Mouse (Mus musculus) hindbrain, embryonic 10.5 days (tissue): ENCODE results near the gene Nme7. TPM values are rescaled to one million over a fixed set of nuclear protein-coding genes. Genes with fewer than 3 reads are reported as not detected.

ENCODE experiments used
- DNase-seq: peaks from one replicate; pipeline ENCODE4 v3.0.0-alpha.2; 2017; ENCODE audit warnings: low spot score
- H3K27ac ChIP-seq: fragments of 300-500 bp; sonication (generic); 2 replicates; pipeline ENCODE4 v1.5.1; 2016; ENCODE audit warnings: mild to moderate bottlenecking, moderate library complexity
- H3K27me3 ChIP-seq: fragments of 300-500 bp; sonication (generic); 2 replicates; pipeline ENCODE4 v1.6.1; 2016; ENCODE audit warnings: mild to moderate bottlenecking; ENCODE audit not compliant: poor library complexity, insufficient read depth, severe bottlenecking
- H3K36me3 ChIP-seq: fragments of 300-500 bp; sonication (generic); 2 replicates; pipeline ENCODE4 v1.6.1; 2016; ENCODE audit warnings: mild to moderate bottlenecking, moderate library complexity
- H3K4me1 ChIP-seq: fragments of 300-500 bp; sonication (generic); replicated peaks from 2 replicates; pipeline ENCODE4 v1.6.1; 2016; ENCODE audit warnings: mild to moderate bottlenecking
- H3K4me3 ChIP-seq: fragments of 300-500 bp; sonication (generic); 2 replicates; pipeline ENCODE4 v1.5.1; 2016; ENCODE audit warnings: mild to moderate bottlenecking, moderate library complexity
- H3K9me3 ChIP-seq: fragments of 300-500 bp; sonication (generic); 2 replicates; pipeline ENCODE4 v1.6.1; 2016; ENCODE audit warnings: mild to moderate bottlenecking, moderate library complexity
- WGBS: fragments of 180-500 bp; shearing (Covaris S2); methylation state at CpG from one replicate; pipeline ENCODE4 v1.1.7; 2016; 5-methylcytosine and 5-hydroxymethylcytosine counted together
- polyA plus RNA-seq: library from polyadenylated mRNA; unstranded; fragments of >200 nt; fragmentation: Nextera tagmentation; extraction: Ambion mirVana; gene quantifications from 2 replicates; pipeline ENCODE4 v1.2.1, GENCODE M21; 2016

Gene Nme7
- polyA plus RNA-seq, 1 experiment from 2014 or later: 31.8 TPM

DNA sequence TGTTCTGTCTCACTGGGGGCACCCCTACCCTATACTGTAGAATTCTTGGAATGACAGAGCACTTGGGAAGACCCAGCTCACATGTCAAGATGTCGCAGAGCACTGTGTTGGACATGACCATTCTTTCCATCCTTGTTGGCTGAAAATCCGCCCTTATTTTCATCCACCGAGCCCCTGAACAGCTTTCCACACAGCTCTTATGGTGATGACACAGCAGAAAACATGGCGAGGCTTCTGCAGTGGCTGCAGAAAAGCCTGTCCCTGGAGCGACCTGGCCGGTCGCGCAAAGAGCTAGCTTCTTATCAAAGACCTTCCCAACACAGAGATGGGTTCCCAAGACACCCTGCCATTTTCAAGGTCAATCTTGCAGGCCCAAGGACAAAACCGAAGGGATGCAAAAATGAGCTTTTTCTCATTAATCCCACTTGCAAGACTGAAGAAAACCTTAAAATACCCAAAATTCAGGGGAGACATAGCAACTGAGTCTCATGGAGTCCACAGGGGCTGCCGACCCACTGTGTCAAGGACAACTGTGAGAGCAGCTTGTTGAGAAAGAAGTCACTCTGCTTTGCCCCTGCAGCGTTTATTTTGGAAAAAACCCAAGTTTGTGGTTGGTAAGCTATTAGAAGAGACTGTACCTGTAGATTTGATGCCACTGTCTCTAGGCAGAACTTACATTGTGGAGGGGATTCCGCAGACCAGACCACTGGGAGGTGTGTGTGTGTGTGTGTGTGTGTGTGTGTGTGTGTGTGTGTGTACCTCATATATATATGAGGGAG lies 155.4 kb downstream of the Nme7 start:
- Histone ChIP-seq H3K27me3 (peaks cover 46% of the 10 kb centered on the region), H3K36me3 (no peaks in the 10 kb centered on the region), H3K4me1 (peaks cover 50% of the 10 kb centered on the region), H3K27ac (peak overlapping the region; percentile 92; the same call in 1 of the 2 replicates), H3K4me3 (peak overlapping the region; percentile 74), H3K9me3 (no peaks in the 10 kb centered on the region)
- DNase-seq: no peak
- WGBS: 62% methylated on average over 12 of the region's 12 CpGs

DNA sequence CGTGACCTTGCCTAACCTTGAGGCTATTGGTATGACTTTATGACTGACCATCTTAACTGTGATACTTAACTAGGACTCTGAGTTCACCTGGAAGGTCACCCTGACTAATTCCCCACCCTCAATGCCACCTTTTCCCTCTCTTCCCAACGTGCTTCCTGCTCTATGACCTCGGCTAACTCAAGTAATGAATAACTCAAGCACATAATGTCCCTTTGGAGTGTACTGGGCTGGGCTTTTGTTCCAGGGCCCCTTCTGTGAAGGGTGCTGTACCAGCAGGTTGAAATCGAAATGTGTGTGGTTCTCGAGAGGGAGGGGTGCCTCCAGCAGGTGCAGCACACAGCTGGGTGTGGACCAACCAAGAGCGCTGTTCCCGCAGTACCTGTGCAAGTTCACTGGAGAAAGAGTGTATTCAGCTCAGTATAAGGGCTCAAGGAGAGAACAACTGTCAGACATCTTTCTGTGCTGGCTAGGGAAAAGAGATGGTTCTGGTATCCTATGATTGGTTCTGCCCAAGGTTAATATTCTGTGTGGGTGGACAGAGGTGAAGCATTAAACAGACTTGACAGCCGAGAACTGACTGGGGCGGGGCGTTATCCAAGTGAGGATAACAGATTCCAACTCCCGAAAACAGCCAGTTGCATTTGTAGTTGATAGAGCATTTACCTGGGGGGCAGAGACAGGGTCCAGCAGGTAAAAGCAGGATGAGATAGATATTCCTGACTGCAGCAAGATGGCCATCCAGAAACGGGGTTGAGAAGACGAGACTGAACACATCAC lies 157.2 kb downstream of the Nme7 start:
- no peak overlapping the region for H3K27ac ChIP-seq
- H3K36me3 ChIP-seq: no peaks in the 10 kb centered on the region
- H3K27me3 ChIP-seq: peaks cover 40% of the 10 kb centered on the region
- no peaks in the 10 kb centered on the region for H3K9me3 ChIP-seq
- DNase-seq: no peak
- 79% methylated on average over 13 of the region's 13 CpGs for WGBS
- H3K4me3 ChIP-seq: no peak overlapping the region
- H3K4me1 ChIP-seq: peaks cover 34% of the 10 kb centered on the region

DNA sequence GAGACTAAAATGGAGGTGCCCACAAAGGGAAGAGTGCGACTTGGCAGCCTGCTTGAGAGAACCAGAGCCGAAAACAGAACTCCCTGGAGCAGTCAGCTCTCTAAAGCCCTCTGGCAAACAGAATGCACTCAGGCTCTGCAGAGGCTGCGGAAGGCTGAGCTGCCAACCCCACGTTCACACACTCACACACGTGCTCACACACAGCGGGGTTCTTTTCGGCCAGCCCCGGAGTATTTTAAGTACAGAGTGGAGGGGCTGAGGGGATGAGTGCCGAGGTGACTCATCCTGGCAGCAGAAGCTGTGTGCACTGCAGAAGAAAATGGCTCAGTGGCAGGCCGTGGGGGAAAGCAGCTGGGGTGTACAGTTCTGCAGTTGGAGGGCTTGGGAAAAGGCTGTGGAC lies 157.8 kb downstream of the Nme7 start:
- H3K4me1 ChIP-seq: peaks cover 29% of the 10 kb centered on the region
- H3K4me3 ChIP-seq: no peak overlapping the region
- no peaks in the 10 kb centered on the region for H3K9me3 ChIP-seq
- peaks cover 34% of the 10 kb centered on the region for H3K27me3 ChIP-seq
- no peaks in the 10 kb centered on the region for H3K36me3 ChIP-seq
- no peak for DNase-seq
- no peak overlapping the region for H3K27ac ChIP-seq
- 39% methylated on average over 10 of the region's 10 CpGs for WGBS

DNA sequence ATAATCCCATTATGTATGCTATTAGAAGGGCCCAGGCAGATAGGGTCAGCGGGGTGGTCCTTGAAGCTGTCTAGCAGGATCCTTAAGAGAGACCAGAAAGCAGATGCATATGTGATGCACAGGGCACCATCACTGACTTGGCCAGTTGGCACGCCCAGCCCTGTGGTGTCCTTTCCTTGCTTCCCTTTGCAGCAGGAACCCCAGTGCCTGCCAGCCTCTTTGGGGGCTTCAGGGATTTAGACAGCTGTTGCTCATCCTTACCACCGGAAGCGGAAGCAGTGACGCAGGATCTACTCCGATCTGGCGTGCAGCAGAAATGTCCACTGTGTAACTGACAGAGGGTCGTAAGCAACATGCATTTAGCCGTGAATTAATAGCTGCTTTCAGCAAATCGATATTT lies 163.5 kb downstream of the Nme7 start:
- 91% methylated on average over 10 of the region's 10 CpGs for WGBS
- no peak for DNase-seq

GRCm38 (mm10) chr1:164468329-164468728 lies 164.4 kb downstream of the Nme7 start:
- 87% methylated on average over 8 of the region's 8 CpGs for WGBS
- no peak overlapping the region for H3K4me3 ChIP-seq

More for the DNA sequence above, 163.5 kb downstream of the Nme7 start:
- H3K36me3 ChIP-seq: no peaks in the 10 kb centered on the region
- H3K27ac ChIP-seq: no peak overlapping the region
- no peaks in the 10 kb centered on the region for H3K4me1 ChIP-seq
- H3K4me3 ChIP-seq: no peak overlapping the region
- no peaks in the 10 kb centered on the region; the same call in 1 of the 2 replicates for H3K27me3 ChIP-seq
- no peaks in the 10 kb centered on the region for H3K9me3 ChIP-seq

DNA sequence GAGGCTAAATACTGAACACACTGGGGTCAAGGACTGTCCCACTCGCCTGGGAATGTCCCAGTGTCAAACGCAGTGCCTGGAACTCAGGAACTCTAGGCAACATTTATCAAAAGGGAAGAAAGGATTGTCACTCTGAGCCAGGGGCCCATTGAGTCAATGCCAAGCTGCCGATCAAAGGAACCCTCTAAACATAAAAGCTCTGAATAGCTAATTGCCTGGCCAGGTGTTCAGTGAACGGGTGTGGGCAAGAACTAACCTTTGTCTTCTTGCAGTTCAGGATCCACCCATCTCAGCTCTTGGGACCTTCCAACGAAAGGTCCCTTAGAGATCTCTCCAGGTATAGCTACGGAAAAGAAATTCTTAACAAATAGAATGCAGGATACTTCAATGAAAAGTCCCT lies 167.1 kb downstream of the Nme7 start:
- no peak for DNase-seq

More at GRCm38 (mm10) chr1:164468329-164468728, 164.4 kb downstream of the Nme7 start:
- Histone ChIP-seq H3K9me3 (no peaks in the 10 kb centered on the region), H3K4me1 (no peaks in the 10 kb centered on the region), H3K27me3 (no peaks in the 10 kb centered on the region; the same call in 1 of the 2 replicates), H3K36me3 (no peaks in the 10 kb centered on the region), H3K27ac (no peak overlapping the region)
- no peak for DNase-seq

GRCm38 (mm10) chr1:164471632-164472031 lies 167.7 kb downstream of the Nme7 start:
- Histone ChIP-seq H3K27me3 (no peaks in the 10 kb centered on the region), H3K4me1 (no peaks in the 10 kb centered on the region), H3K36me3 (no peaks in the 10 kb centered on the region), H3K4me3 (no peak overlapping the region), H3K27ac (no peak overlapping the region), H3K9me3 (no peaks in the 10 kb centered on the region)
- WGBS: 94% methylated on average over 5 of the region's 5 CpGs
- DNase-seq: no peak

More for the DNA sequence above, 167.1 kb downstream of the Nme7 start:
- Histone ChIP-seq H3K4me1 (no peaks in the 10 kb centered on the region), H3K4me3 (no peak overlapping the region), H3K9me3 (no peaks in the 10 kb centered on the region), H3K27me3 (no peaks in the 10 kb centered on the region), H3K27ac (no peak overlapping the region), H3K36me3 (no peaks in the 10 kb centered on the region)
- 75% methylated on average over 6 of the region's 6 CpGs for WGBS

GRCm38 (mm10) chr1:164473398-164473797 lies 169.5 kb downstream of the Nme7 start:
- WGBS: 91% methylated on average over 7 of the region's 7 CpGs
- Histone ChIP-seq H3K36me3 (no peaks in the 10 kb centered on the region), H3K27ac (no peak overlapping the region), H3K4me3 (no peak overlapping the region), H3K4me1 (no peaks in the 10 kb centered on the region), H3K27me3 (no peaks in the 10 kb centered on the region), H3K9me3 (no peaks in the 10 kb centered on the region)
- no peak for DNase-seq

- no peaks in the 10 kb centered on the region for H3K27me3 ChIP-seq
- H3K9me3 ChIP-seq: no peaks in the 10 kb centered on the region
- no peak overlapping the region for H3K4me3 ChIP-seq
- no peaks in the 10 kb centered on the region for H3K4me1 ChIP-seq
- no peaks in the 10 kb centered on the region for H3K36me3 ChIP-seq
- 89% methylated on average over 6 of the region's 6 CpGs for WGBS
- H3K27ac ChIP-seq: no peak overlapping the region
- DNase-seq: no peak
Measured at GRCm38 (mm10) chr1:164474310-164474709, 170.4 kb downstream of the Nme7 start.

- H3K36me3 ChIP-seq: no peaks in the 10 kb centered on the region
- DNase-seq: no peak
- WGBS: 87% methylated on average over 7 of the region's 7 CpGs
Measured at GRCm38 (mm10) chr1:164474778-164475511, 171.0 kb downstream of the Nme7 start.

GRCm38 (mm10) chr1:164475895-164476294 lies 172.0 kb downstream of the Nme7 start:
- H3K27ac ChIP-seq: no peak overlapping the region
- no peaks in the 10 kb centered on the region for H3K9me3 ChIP-seq
- H3K4me3 ChIP-seq: no peak overlapping the region
- WGBS: 86% methylated on average over 4 of the region's 4 CpGs
- no peak for DNase-seq
- H3K4me1 ChIP-seq: no peaks in the 10 kb centered on the region
- H3K27me3 ChIP-seq: no peaks in the 10 kb centered on the region
- no peaks in the 10 kb centered on the region for H3K36me3 ChIP-seq

More at GRCm38 (mm10) chr1:164474778-164475511, 171.0 kb downstream of the Nme7 start:
- no peaks in the 10 kb centered on the region for H3K9me3 ChIP-seq
- no peak overlapping the region for H3K27ac ChIP-seq
- no peak overlapping the region for H3K4me3 ChIP-seq
- no peaks in the 10 kb centered on the region for H3K4me1 ChIP-seq
- H3K27me3 ChIP-seq: no peaks in the 10 kb centered on the region

DNA sequence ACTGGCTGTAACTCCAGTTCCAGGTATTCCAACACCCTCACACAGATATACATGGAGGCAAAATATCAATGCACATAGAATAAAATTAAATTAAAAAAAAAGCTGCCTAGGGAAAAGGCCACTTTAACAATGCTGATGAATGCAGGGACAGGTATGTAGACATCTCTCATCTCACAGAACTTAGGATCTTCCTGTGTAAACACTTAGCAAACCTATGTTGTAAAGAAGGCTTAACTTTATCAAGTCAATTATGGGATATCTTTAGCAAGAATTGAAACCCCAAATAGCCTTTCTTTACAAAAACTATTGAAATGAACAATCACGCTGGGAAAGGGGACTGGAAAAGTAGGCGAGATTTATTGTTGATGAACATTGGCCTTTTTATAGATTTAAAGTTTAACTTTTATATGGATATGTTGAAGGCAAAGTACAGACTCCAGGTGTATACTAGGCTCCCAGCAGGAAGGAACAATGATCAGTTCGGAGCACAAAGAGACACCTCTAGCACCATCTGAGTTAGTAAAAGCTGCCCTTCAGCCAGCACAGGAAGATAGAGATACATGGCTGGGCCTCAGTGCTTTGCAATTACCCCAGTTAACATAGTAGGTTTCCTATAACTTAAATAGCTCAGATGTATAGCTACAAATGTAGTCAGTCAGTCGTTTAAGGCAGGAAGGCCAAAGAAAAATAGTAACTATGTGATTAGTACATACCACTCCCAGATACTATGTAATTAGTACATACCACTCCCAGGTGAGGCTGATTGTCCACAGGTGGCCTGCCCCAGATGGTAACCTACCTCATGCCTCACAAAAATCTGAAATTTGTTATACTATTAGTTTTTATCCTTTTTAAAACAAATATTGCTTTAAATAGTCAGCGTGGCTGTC lies 177.1 kb downstream of the Nme7 start:
- Histone ChIP-seq H3K4me1 (0 out of 2 replicates have a peak, but pooled peaks cover 4% of the 10 kb centered on the region), H3K9me3 (no peaks in the 10 kb centered on the region), H3K4me3 (no peak overlapping the region), H3K36me3 (no peaks in the 10 kb centered on the region), H3K27ac (no peak overlapping the region), H3K27me3 (no peaks in the 10 kb centered on the region)
- DNase-seq: no peak
- 86% methylated on average over 5 of the region's 5 CpGs for WGBS
